Mouse (Mus musculus) MEL (cell line): ENCODE data around the gene Tmed2. TPM values are rescaled to one million over a fixed set of nuclear protein-coding genes. Genes with fewer than 3 reads are reported as not detected.

Source experiments
- DNase-seq: peaks from one replicate; pipeline ENCODE4 v3.0.0; 2011; ENCODE audit warnings: low read depth, low spot score
- H3K27ac ChIP-seq: 2 replicates; pipeline ENCODE4 v1.5.1; 2012; ENCODE audit warnings: low read depth, mild to moderate bottlenecking, control low read depth, low read length, moderate library complexity; ENCODE audit not compliant: control insufficient read depth
- H3K27me3 ChIP-seq, 2 experiments: fragments of 150-350 bp in 1 of 2; sonication (generic) in 1 of 2; 2 replicates each; pipeline ENCODE4 v1.6.1; 2012; ENCODE audit warnings: low read length in 2 of 2, mild to moderate bottlenecking in 2 of 2, improper control_type of control experiment in 1 of 2, moderate library complexity in 1 of 2; ENCODE audit not compliant: insufficient read depth in 2 of 2, control insufficient read depth in 1 of 2
- H3K36me3 ChIP-seq, 2 experiments: 2 replicates each; pipeline ENCODE4 v1.6.1; 2012 to 2014; ENCODE audit warnings: low read length in 2 of 2, improper control_type of control experiment in 1 of 2, inconsistent platforms in 1 of 2, mild to moderate bottlenecking in 1 of 2; ENCODE audit not compliant: insufficient read depth in 2 of 2, control insufficient read depth in 1 of 2
- H3K4me1 ChIP-seq, 2 experiments: fragments of 150-350 bp in 1 of 2; sonication (generic) in 1 of 2; 2 replicates each; pipeline ENCODE4 v1.6.1; 2012; ENCODE audit warnings: low read length in 2 of 2, improper control_type of control experiment in 1 of 2, mild to moderate bottlenecking in 1 of 2; ENCODE audit not compliant: insufficient read depth in 2 of 2, control insufficient read depth in 1 of 2
- H3K4me3 ChIP-seq, 2 experiments: fragments of 150-350 bp in 1 of 2; sonication (generic) in 1 of 2; 2 replicates each; pipeline ENCODE4 v1.5.1; 2012; ENCODE audit warnings: low read depth in 2 of 2, low read length in 2 of 2, mild to moderate bottlenecking in 2 of 2, moderate library complexity in 2 of 2, control low read depth in 1 of 2, improper control_type of control experiment in 1 of 2; ENCODE audit not compliant: control insufficient read depth in 1 of 2, insufficient read depth in 1 of 2
- H3K79me2 ChIP-seq: 2 replicates; pipeline ENCODE4 v1.6.1; 2012; ENCODE audit warnings: mild to moderate bottlenecking, low read length, moderate library complexity; ENCODE audit not compliant: control insufficient read depth, poor library complexity, insufficient read depth
- H3K9ac ChIP-seq: 2 replicates; pipeline ENCODE4 v1.6.1; 2012; ENCODE audit warnings: low read depth, mild to moderate bottlenecking, control low read depth, low read length, moderate library complexity; ENCODE audit not compliant: control insufficient read depth, poor library complexity, severe bottlenecking
- H3K9me3 ChIP-seq: fragments of 150-350 bp; sonication (generic); replicated peaks from 2 replicates; pipeline ENCODE4 v1.6.1; 2012; ENCODE audit warnings: mild to moderate bottlenecking, low read length, improper control_type of control experiment, moderate library complexity; ENCODE audit not compliant: insufficient read depth
- CHD1 ChIP-seq: IDR thresholded peaks from 2 replicates; pipeline ENCODE4 v1.6.1; 2012; ENCODE audit warnings: low read depth, mild to moderate bottlenecking, inconsistent platforms, low read length, improper control_type of control experiment
- CHD2 ChIP-seq: IDR thresholded peaks from 2 replicates; pipeline ENCODE4 v1.6.1; 2011; ENCODE audit warnings: low read length, improper control_type of control experiment
- CTCF ChIP-seq, 3 experiments: IDR thresholded peaks in 2 of 3; conservative IDR thresholded peaks in 1 of 3; 2 replicates each; pipeline ENCODE4 v1.5.1; 2011 to 2012; ENCODE audit warnings: low read length in 3 of 3, low read depth in 2 of 3, mild to moderate bottlenecking in 2 of 3, improper control_type of control experiment in 1 of 3, inconsistent platforms in 1 of 3, mixed read lengths in 1 of 3, moderate library complexity in 1 of 3; ENCODE audit not compliant: control insufficient read depth in 1 of 3, insufficient read depth in 1 of 3, poor library complexity in 1 of 3, severe bottlenecking in 1 of 3
- E2F4 ChIP-seq: IDR thresholded peaks from 2 replicates; pipeline ENCODE4 v1.6.1; 2011; ENCODE audit warnings: low read depth, low read length, improper control_type of control experiment, borderline replicate concordance
- ETS1 ChIP-seq: IDR thresholded peaks from 2 replicates; pipeline ENCODE4 v1.6.1; 2012; ENCODE audit warnings: low read depth, mild to moderate bottlenecking, inconsistent platforms, low read length, improper control_type of control experiment, moderate library complexity
- GABPA ChIP-seq: IDR thresholded peaks from 2 replicates; pipeline ENCODE4 v1.6.1; 2012; ENCODE audit warnings: low read depth, mild to moderate bottlenecking, inconsistent platforms, low read length, improper control_type of control experiment, moderate library complexity
- GATA1 ChIP-seq: IDR thresholded peaks from 2 replicates; pipeline ENCODE4 v1.6.1; 2011; ENCODE audit warnings: low read depth, low read length, improper control_type of control experiment
- HCFC1 ChIP-seq: IDR thresholded peaks from 2 replicates; pipeline ENCODE4 v1.6.1; 2012; ENCODE audit warnings: low read depth, mild to moderate bottlenecking, inconsistent platforms, low read length, improper control_type of control experiment, moderate library complexity
- JUND ChIP-seq: IDR thresholded peaks from 2 replicates; pipeline ENCODE4 v1.6.1; 2011; ENCODE audit warnings: low read depth, mild to moderate bottlenecking, improper control_type of control experiment, low read length
- KAT2A ChIP-seq: conservative IDR thresholded peaks from 2 replicates; pipeline ENCODE4 v1.6.1; 2012; ENCODE audit warnings: low read depth, low read length, improper control_type of control experiment, inconsistent platforms
- MAFK ChIP-seq: IDR thresholded peaks from 2 replicates; pipeline ENCODE4 v1.6.1; 2011; ENCODE audit warnings: low read depth, mild to moderate bottlenecking, low read length, improper control_type of control experiment, borderline replicate concordance
- MAX ChIP-seq: IDR thresholded peaks from 2 replicates; pipeline ENCODE4 v1.6.1; 2011; ENCODE audit warnings: low read length, improper control_type of control experiment
- MAZ ChIP-seq: IDR thresholded peaks from 2 replicates; pipeline ENCODE4 v1.6.1; 2012; ENCODE audit warnings: low read depth, mild to moderate bottlenecking, inconsistent platforms, low read length, improper control_type of control experiment
- MEF2A ChIP-seq: IDR thresholded peaks from 2 replicates; pipeline ENCODE4 v1.6.1; 2014; ENCODE audit warnings: low read depth, mild to moderate bottlenecking, inconsistent platforms, low read length, improper control_type of control experiment; ENCODE audit not compliant: poor library complexity, insufficient replicate concordance, severe bottlenecking; ENCODE audit errors: extremely low read depth
- MYB ChIP-seq: IDR thresholded peaks from 2 replicates; pipeline ENCODE4 v1.6.1; 2011; ENCODE audit warnings: mild to moderate bottlenecking, low read depth, low read length, improper control_type of control experiment
- MYC ChIP-seq: IDR thresholded peaks from 2 replicates; pipeline ENCODE4 v1.6.1; 2011; ENCODE audit warnings: low read depth, mild to moderate bottlenecking, low read length, improper control_type of control experiment, moderate library complexity
- NELFE ChIP-seq: IDR thresholded peaks from 2 replicates; pipeline ENCODE4 v1.6.1; 2011; ENCODE audit warnings: low read depth, low read length, improper control_type of control experiment
- NRF1 ChIP-seq: IDR thresholded peaks from 2 replicates; pipeline ENCODE4 v1.6.1; 2014; ENCODE audit warnings: low read depth, mild to moderate bottlenecking, inconsistent platforms, low read length, improper control_type of control experiment, moderate library complexity; ENCODE audit not compliant: poor library complexity, insufficient read depth, severe bottlenecking
- POLR2A ChIP-seq, 2 experiments: IDR thresholded peaks; 2 replicates each; pipeline ENCODE4 v1.6.1; 2011 to 2012; ENCODE audit warnings: low read length in 2 of 2, mild to moderate bottlenecking in 2 of 2, control low read depth in 1 of 2, improper control_type of control experiment in 1 of 2, low read depth in 1 of 2, moderate library complexity in 1 of 2; ENCODE audit not compliant: control insufficient read depth in 1 of 2, insufficient read depth in 1 of 2, poor library complexity in 1 of 2
- POLR2AphosphoS2 ChIP-seq: IDR thresholded peaks from 2 replicates; pipeline ENCODE4 v1.6.1; 2011; ENCODE audit warnings: low read length, improper control_type of control experiment
- RAD21 ChIP-seq: IDR thresholded peaks from 2 replicates; pipeline ENCODE4 v1.6.1; 2011; ENCODE audit warnings: mild to moderate bottlenecking, low read depth, low read length, improper control_type of control experiment
- SIN3A ChIP-seq: IDR thresholded peaks from 2 replicates; pipeline ENCODE4 v1.6.1; 2012; ENCODE audit warnings: low read length, improper control_type of control experiment, inconsistent platforms
- SMC3 ChIP-seq: IDR thresholded peaks from 2 replicates; pipeline ENCODE4 v1.6.1; 2011; ENCODE audit warnings: low read depth, low read length, improper control_type of control experiment
- TBP ChIP-seq: IDR thresholded peaks from 2 replicates; pipeline ENCODE4 v1.8.0; 2011; ENCODE audit warnings: low read depth, low read length, improper control_type of control experiment
- TCF12 ChIP-seq: IDR thresholded peaks from 2 replicates; pipeline ENCODE4 v1.6.1; 2014; ENCODE audit warnings: low read depth, mild to moderate bottlenecking, inconsistent platforms, low read length, improper control_type of control experiment, moderate library complexity
- UBTF ChIP-seq: IDR thresholded peaks from 2 replicates; pipeline ENCODE4 v1.6.1; 2012; ENCODE audit warnings: low read depth, mild to moderate bottlenecking, inconsistent platforms, low read length, improper control_type of control experiment, moderate library complexity, borderline replicate concordance; ENCODE audit not compliant: insufficient read depth
- USF1 ChIP-seq: IDR thresholded peaks from 2 replicates; pipeline ENCODE4 v1.6.1; 2014; ENCODE audit warnings: low read depth, mild to moderate bottlenecking, inconsistent platforms, low read length, improper control_type of control experiment, moderate library complexity
- USF2 ChIP-seq, 2 experiments: IDR thresholded peaks; 2 replicates each; pipeline ENCODE4 v1.6.1; 2011 to 2012; ENCODE audit warnings: improper control_type of control experiment in 2 of 2, low read length in 2 of 2, borderline replicate concordance in 1 of 2, inconsistent platforms in 1 of 2, low read depth in 1 of 2, mild to moderate bottlenecking in 1 of 2; ENCODE audit not compliant: insufficient read depth in 1 of 2
- ZC3H11A ChIP-seq: IDR thresholded peaks from 2 replicates; pipeline ENCODE4 v1.6.1; 2012; ENCODE audit warnings: low read depth, mild to moderate bottlenecking, inconsistent platforms, low read length, improper control_type of control experiment
- ZMIZ1 ChIP-seq: IDR thresholded peaks from 2 replicates; pipeline ENCODE4 v1.6.1; 2012; ENCODE audit warnings: low read depth, mild to moderate bottlenecking, inconsistent platforms, low read length, improper control_type of control experiment, moderate library complexity
- ZNF384 ChIP-seq: IDR thresholded peaks from 2 replicates; pipeline ENCODE4 v1.6.1; 2012; ENCODE audit warnings: low read depth, mild to moderate bottlenecking, inconsistent platforms, low read length, improper control_type of control experiment
- polyA plus RNA-seq, 2 experiments: library from polyadenylated mRNA; stranded (reverse) in 1 of 2; unstranded in 1 of 2; fragments of >175 nt in 1 of 2; fragments of >200 nt in 1 of 2; gene quantifications; 2 replicates each; pipeline versions ENCODE4 v1.2.1 to v1.2.4; 2012; ENCODE audit warnings: low replicate concordance in 2 of 2, low read depth in 1 of 2; ENCODE audit not compliant: insufficient read length in 2 of 2, insufficient read depth in 1 of 2, missing spikeins in 1 of 2
- total RNA-seq: library from RNA; depleted of rRNA; stranded (reverse); fragments of 300-350 nt; gene quantifications from 2 replicates; pipeline ENCODE4 v1.2.3, GENCODE M21; 2012

Gene Tmed2
- total and polyA plus RNA-seq, 3 experiments, result 245 to 252 TPM; not detected in 1

- Histone ChIP-seq H3K27ac (no peak overlapping the region), H3K27me3 (no peaks in the 10 kb centered on the region), H3K9me3 (no peaks in the 10 kb centered on the region), H3K9ac (no peak overlapping the region), H3K4me3 (no peak overlapping the region), H3K36me3 (peaks cover 0 to 8% of the 10 kb centered on the region in 2 experiments; a peak in 2 of 4 replicates), H3K4me1 (peaks cover 14 to 19% of the 10 kb centered on the region in 2 experiments), H3K79me2 (peaks cover 2% of the 10 kb centered on the region; the same call in 1 of the 2 replicates)
- no peak for DNase-seq
- TF ChIP-seq MYC (no peak), ZMIZ1 (no peak), TBP (no peak), GABPA (no peak), CHD1 (no peak)
Measured at GRCm38 (mm10) chr5:124532451-124532850, 8.0 kb upstream of the Tmed2 start.

GRCm38 (mm10) chr5:124535016-124535415 is 5.5 kb upstream of the Tmed2 start:
- Histone ChIP-seq H3K9ac (no peak overlapping the region), H3K27me3 (no peaks in the 10 kb centered on the region), H3K9me3 (no peaks in the 10 kb centered on the region), H3K4me1 (peaks cover 17 to 20% of the 10 kb centered on the region in 2 experiments), H3K27ac (peak overlapping the region; percentile 17; the same call in 1 of the 2 replicates), H3K4me3 (no peak overlapping the region), H3K79me2 (peaks cover 2% of the 10 kb centered on the region; the same call in 1 of the 2 replicates), H3K36me3 (peaks cover 0 to 8% of the 10 kb centered on the region in 2 experiments; a peak in 2 of 4 replicates)
- DNase-seq, result peak; percentile 65
- TF ChIP-seq ZNF384, result no peak
- TF ChIP-seq NELFE, result no peak
- TF ChIP-seq HCFC1, result no peak
- no peak for TF ChIP-seq NRF1
- peak; percentile 56 for TF ChIP-seq TCF12
- TF ChIP-seq SIN3A, result no peak; the same call in 1 of the 2 replicates
- TF ChIP-seq CHD1, result no peak
- TF ChIP-seq MYB, result peak; percentile 92
- TF ChIP-seq GABPA, result no peak
- no peak for TF ChIP-seq JUND
- no peak for TF ChIP-seq USF1
- no peak for TF ChIP-seq TBP
- no peak for TF ChIP-seq CHD2
- TF ChIP-seq UBTF, result no peak
- 0 out of 2 replicates have a peak, but pooled peaks have one; percentile 12 for TF ChIP-seq MYC
- TF ChIP-seq CTCF (IDR thresholded peaks at IDR 0.05 in 2 of 3, conservative IDR thresholded peaks at IDR 0.05 in 1 of 3; ENCODE audit: control insufficient read depth in 1 of 3, insufficient read depth in 1 of 3, low read depth in 2 of 3, low read length in 3 of 3, poor library complexity in 1 of 3, severe bottlenecking in 1 of 3), result no peak
- TF ChIP-seq USF2 (IDR thresholded peaks at IDR 0.05; ENCODE audit: borderline replicate concordance in 1 of 2, insufficient read depth in 1 of 2, low read depth in 1 of 2, low read length in 2 of 2), result no peak
- TF ChIP-seq POLR2A (IDR thresholded peaks at IDR 0.05; ENCODE audit: control insufficient read depth in 1 of 2, insufficient read depth in 1 of 2, low read depth in 1 of 2, low read length in 2 of 2, poor library complexity in 1 of 2), result no peak
- no peak for TF ChIP-seq RAD21
- TF ChIP-seq MAZ, result 0 out of 2 replicates have a peak, but pooled peaks have one; percentile 23
- no peak for TF ChIP-seq POLR2AphosphoS2
- no peak for TF ChIP-seq ZMIZ1
- TF ChIP-seq E2F4, result no peak
- no peak for TF ChIP-seq MAX
- TF ChIP-seq MEF2A, result no peak
- TF ChIP-seq MAFK, result no peak
- 0 out of 2 replicates have a peak, but pooled peaks have one; percentile 7 for TF ChIP-seq ETS1
- peak; percentile 74 for TF ChIP-seq GATA1
- TF ChIP-seq KAT2A, result no peak
- TF ChIP-seq ZC3H11A, result no peak
- no peak for TF ChIP-seq SMC3
